Mouse (Mus musculus): ENCODE measurements around the gene Dbi. TPM values are rescaled to one million over a fixed set of nuclear protein-coding genes. Genes with fewer than 3 reads are reported as not detected.

Gene Dbi
- polyA plus RNA-seq, 1 experiment from 2014 or later: 2,342 TPM

DNA sequence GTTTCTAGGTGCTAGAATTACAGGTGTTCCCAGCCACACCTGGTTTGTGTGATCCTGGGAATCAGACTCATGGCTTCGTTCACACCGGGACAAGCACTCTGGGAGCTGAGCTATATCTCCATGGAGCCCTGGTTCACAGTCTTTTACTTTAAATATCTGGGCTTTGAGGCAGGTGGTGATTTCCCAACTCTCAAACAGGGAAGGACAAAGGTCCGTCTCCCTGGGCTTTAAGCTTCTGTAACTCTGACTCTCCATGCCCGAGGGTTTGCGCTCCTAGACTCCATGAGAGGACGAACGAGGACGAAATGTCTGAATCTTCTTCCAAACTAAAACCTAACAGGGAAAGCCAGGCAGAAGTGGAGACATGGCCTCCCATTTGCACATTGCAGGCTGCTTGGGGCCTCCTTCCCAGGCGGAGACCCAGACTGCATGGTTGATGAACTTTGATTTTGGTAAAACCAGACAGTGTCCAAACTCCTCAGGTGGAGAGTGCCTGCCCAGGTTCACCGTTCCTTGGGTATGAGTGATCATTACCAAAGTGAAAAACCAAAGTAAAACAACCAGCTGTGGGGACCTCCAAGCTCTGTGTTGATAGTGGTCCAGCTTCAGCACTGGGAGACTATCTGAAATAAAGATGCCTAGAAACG, 56.7 kb downstream of the Dbi start:
- peak; percentile 59 for ATAC-seq
- 0 out of 2 replicates have a peak overlapping the region, but pooled peaks have one; percentile 23 for H3K9ac ChIP-seq (replicated peaks)
- DNase-seq: no peak

More for the DNA sequence above, 56.7 kb downstream of the Dbi start:
- Histone ChIP-seq H3K27me3 (ENCODE audit: insufficient read depth, low read length) (no peaks in the 10 kb centered on the region), H3K4me1 (ENCODE audit: insufficient read depth) (peaks cover 22% of the 10 kb centered on the region), H3K27ac (ENCODE audit: low read depth) (peak overlapping the region; percentile 68; the same call in 1 of the 2 replicates), H3K4me2 (ENCODE audit: low read depth, low read length) (peak overlapping the region; percentile 33), H3K4me3 (ENCODE audit: low read depth, low read length) (no peak overlapping the region), H3K36me3 (replicated peaks; ENCODE audit: insufficient read depth, low read length) (0 out of 2 replicates have a peak, but pooled peaks cover 7% of the 10 kb centered on the region), H3K9me3 (ENCODE audit: low read length) (no peaks in the 10 kb centered on the region)
- WGBS (ENCODE audit: insufficient replicate concordance): 76% methylated on average over 11 of the region's 11 CpGs
- no peak for TF ChIP-seq CTCF (IDR thresholded peaks at IDR 0.05; ENCODE audit: low read depth)
- no peak for TF ChIP-seq EP300 (IDR thresholded peaks at IDR 0.05; ENCODE audit: low read depth)

Other genes starting within 250 kb of the Dbi start
- gene Tmem177, start 207.9 kb downstream of the Dbi start, polyA plus RNA-seq (2015; fragmentation: Nextera tagmentation; extraction: Ambion mirVana): 2.2 and 2.8 TPM in 2 replicates
- not detected in 2 replicates for gene Cfap221, start 123.8 kb downstream of the Dbi start, polyA plus RNA-seq (2015; fragmentation: Nextera tagmentation; extraction: Ambion mirVana)
- 0.05 and 0.13 TPM in 2 replicates for gene Sctr, start 114.2 kb downstream of the Dbi start, polyA plus RNA-seq (2015; fragmentation: Nextera tagmentation; extraction: Ambion mirVana)
- 194 and 201 TPM in 2 replicates for gene Tmem37, start 47.0 kb downstream of the Dbi start, polyA plus RNA-seq (2015; fragmentation: Nextera tagmentation; extraction: Ambion mirVana)
- 5.1 and 5.5 TPM in 2 replicates for gene 3110009E18Rik, start 109 bp upstream of the Dbi start, polyA plus RNA-seq (2015; fragmentation: Nextera tagmentation; extraction: Ambion mirVana)
- 27.2 TPM in 2 replicates for gene Steap3, start 151.6 kb upstream of the Dbi start, polyA plus RNA-seq (2015; fragmentation: Nextera tagmentation; extraction: Ambion mirVana)
- gene C1ql2, start 219.5 kb upstream of the Dbi start, polyA plus RNA-seq (2015; fragmentation: Nextera tagmentation; extraction: Ambion mirVana): not detected in 2 replicates